Mouse (Mus musculus) kidney, adult 2 months (tissue): ENCODE results near the gene Il9r. TPM values are rescaled to one million over a fixed set of nuclear protein-coding genes. Genes with fewer than 3 reads are reported as not detected.

ENCODE experiments used
- DNase-seq: peaks from one replicate; pipeline ENCODE4 v3.0.0; 2021
- H3K27ac ChIP-seq: fragments of 200-500 bp; 2 replicates; pipeline ENCODE4 v1.5.1; 2012; ENCODE audit warnings: low read depth, low read length, control low read depth, inconsistent platforms; ENCODE audit not compliant: insufficient read depth
- H3K27me3 ChIP-seq: fragments of 200-500 bp; replicated peaks from 2 replicates; pipeline ENCODE4 v1.6.1; 2012; ENCODE audit warnings: mild to moderate bottlenecking, moderate library complexity, low read length, inconsistent platforms; ENCODE audit not compliant: control insufficient read depth, insufficient read depth
- H3K36me3 ChIP-seq: fragments of 200-500 bp; 2 replicates; pipeline ENCODE4 v1.6.1; 2012; ENCODE audit warnings: mild to moderate bottlenecking, moderate library complexity, low read length, inconsistent platforms; ENCODE audit not compliant: control insufficient read depth, insufficient read depth
- H3K4me1 ChIP-seq: fragments of 200-500 bp; 2 replicates; pipeline ENCODE4 v1.6.1; 2011; ENCODE audit warnings: low read length; ENCODE audit not compliant: control insufficient read depth, insufficient read depth
- H3K4me3 ChIP-seq: fragments of 200-500 bp; 2 replicates; pipeline ENCODE4 v1.5.1; 2011; ENCODE audit warnings: mild to moderate bottlenecking, low read depth, low read length, control low read depth; ENCODE audit not compliant: insufficient read depth
- CTCF ChIP-seq: fragments of 200-500 bp; conservative IDR thresholded peaks from 2 replicates; pipeline ENCODE4 v1.5.1; 2011; ENCODE audit warnings: low read depth, mild to moderate bottlenecking, control low read depth, low read length, moderate library complexity, mixed read lengths; ENCODE audit not compliant: insufficient read depth, insufficient read length
- POLR2A ChIP-seq: fragments of 200-500 bp; IDR thresholded peaks from one replicate; pipeline ENCODE4 v1.6.1; 2011; ENCODE audit warnings: low read depth, low read length, control low read depth
- WGBS: fragments of 180-500 bp; shearing (Covaris S2); methylation state at CpG from one replicate; pipeline ENCODE4 v1.1.7; 2018; 5-methylcytosine and 5-hydroxymethylcytosine counted together
- polyA plus RNA-seq: library from polyadenylated mRNA; depleted of rRNA; stranded (reverse); fragments of >200 nt; gene quantifications from 2 replicates; pipeline ENCODE4 v1.2.3, GENCODE M21; 2012

The Il9r gene
- polyA plus RNA-seq, 1 experiment: 0.58 TPM

DNA sequence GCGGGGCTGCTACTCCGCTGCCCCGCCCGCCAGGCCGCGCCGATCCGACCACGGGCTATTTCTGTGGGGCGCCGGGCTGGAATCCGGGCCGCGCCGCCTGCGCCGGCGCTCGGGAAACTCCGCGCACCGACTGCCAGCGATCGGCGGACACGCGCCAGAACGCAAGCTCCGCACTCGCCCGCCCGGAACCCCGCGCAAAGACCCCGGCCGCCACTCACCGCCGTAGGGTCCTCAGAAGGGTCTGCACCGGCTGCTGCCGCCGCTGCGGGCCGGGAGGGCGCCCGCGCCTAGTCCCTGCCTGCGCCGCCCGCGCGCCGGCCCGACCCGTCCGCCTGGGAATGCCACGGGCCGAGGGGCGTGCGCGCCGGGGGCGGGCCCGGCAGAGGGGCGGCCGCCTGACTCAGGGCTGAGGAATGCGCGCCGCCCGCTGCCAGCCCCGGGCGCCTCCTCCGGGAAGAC is 21.9 kb upstream of the Il9r start, which contains the start of gene Rhbdf1:
TSS of gene Rhbdf1 (minus strand) at position 350 of the 459 bp plus-strand sequence.
- Histone ChIP-seq H3K36me3 (no peaks in the 10 kb centered on the region), H3K4me1 (peaks cover 34% of the 10 kb centered on the region), H3K27me3 (no peaks in the 10 kb centered on the region), H3K4me3 (peak within 1 kb of the TSS; percentile 60), H3K27ac (peak within 1 kb of the TSS; percentile 74)
- whole genome bisulfite sequencing: under 1% methylated on average over 71 of the region's 72 CpGs
- TF ChIP-seq CTCF: no peak
- TF ChIP-seq POLR2A: no peak
- DNase-seq: peak; percentile 78

DNA sequence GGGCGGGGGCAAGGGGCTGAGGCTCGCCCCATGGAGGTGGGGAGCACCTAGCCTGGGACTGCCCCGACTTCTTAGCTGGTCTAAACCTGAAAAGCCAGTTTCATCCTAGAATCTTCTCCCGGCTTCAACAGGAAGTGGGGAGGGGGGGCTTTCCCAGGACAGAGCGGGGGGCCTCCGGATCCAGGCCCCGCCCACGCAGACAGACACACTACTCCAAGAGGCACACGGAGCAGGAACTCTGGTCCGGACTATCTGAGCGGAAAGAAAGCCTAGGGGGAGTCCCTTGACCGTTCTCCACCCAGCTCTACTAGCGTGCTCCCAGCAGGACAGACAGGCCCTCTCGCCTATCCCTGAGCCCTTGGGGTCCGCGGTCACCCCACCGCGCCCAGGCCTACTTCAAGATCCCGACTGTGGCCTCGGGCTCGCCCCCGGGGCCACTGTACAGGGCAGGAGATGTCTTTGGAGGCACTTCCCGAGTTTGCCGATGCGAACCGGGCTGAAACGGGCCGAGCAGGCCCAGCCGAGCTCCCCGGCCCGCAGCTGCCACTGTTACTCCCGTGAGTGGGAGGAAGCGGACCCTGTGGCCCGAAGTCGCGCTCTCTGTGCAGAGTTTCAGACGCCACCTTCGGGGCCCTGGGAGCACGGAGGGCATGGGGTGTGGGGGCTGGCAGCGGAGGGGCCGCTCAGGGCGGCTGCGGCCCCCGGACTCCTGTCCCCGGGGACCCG is 21.3 kb upstream of the Il9r start:
- no peaks in the 10 kb centered on the region for H3K36me3 ChIP-seq
- peak; percentile 92 for DNase-seq
- H3K4me1 ChIP-seq: peaks cover 33% of the 10 kb centered on the region
- TF ChIP-seq POLR2A (peak; percentile 26), CTCF (no peak)
- H3K4me3 ChIP-seq: peak overlapping the region; percentile 60
- H3K27ac ChIP-seq: peak overlapping the region; percentile 74
- 1% methylated on average over 46 of the region's 46 CpGs for WGBS
- H3K27me3 ChIP-seq: no peaks in the 10 kb centered on the region

DNA sequence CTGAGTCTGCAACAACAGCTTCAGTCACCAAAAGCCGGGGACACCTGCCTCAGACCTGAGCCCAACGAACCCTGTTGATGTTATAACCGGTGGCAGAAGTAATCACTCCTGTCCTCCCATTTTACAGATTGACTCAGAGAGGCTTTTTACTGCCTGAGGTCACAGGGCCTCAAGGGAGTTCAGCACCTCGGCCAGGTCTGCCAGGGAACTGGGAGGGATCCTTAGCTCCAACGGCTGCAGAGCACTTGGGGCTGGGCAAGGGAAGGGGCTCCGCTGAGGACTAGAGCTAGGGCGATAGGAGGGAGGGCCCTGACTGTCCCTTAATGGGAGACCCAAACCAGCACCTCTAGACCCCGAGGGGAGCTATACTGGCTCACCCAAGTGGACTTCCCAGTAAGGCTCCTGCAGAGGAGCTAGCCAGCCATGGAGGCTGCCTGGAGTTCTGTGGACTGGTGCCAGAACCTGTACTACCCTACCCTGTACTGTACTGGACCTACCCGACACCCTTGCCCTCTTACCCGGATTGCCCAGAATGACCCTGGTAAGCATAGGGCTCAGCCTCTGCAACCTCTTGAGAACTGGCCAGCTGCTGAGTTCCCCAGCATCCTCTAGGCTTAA is 20.6 kb upstream of the Il9r start:
- H3K4me1 ChIP-seq: peaks cover 28% of the 10 kb centered on the region
- TF ChIP-seq POLR2A (no peak), CTCF (no peak)
- H3K27ac ChIP-seq: no peak overlapping the region
- no peaks in the 10 kb centered on the region for H3K36me3 ChIP-seq
- WGBS: 36% methylated on average over 10 of the region's 10 CpGs
- peak overlapping the region; percentile 60 for H3K4me3 ChIP-seq
- peak; percentile 35 for DNase-seq
- H3K27me3 ChIP-seq: no peaks in the 10 kb centered on the region

DNA sequence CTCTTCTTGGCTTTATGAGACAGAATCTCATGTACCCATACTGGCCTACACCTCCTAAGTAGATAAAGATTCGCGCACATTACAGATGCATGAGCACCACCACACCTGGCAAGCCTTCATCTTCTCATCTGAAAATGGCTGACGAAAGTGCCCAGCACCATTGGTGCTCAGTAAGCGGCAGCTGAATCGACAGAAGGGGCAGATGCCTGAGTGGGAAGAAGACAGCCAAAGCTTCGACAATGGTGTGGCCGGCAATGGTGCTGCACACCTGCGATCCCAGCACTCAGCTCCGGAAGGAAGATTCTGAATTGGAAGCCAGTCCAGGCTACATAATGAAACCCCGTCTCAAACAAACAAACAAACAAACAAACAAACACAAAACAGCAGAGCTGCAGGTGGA is 19.2 kb upstream of the Il9r start:
- no peaks in the 10 kb centered on the region for H3K27me3 ChIP-seq
- H3K4me1 ChIP-seq: peaks cover 14% of the 10 kb centered on the region
- H3K4me3 ChIP-seq: no peak overlapping the region
- no peak for TF ChIP-seq CTCF
- TF ChIP-seq POLR2A: no peak
- WGBS: 88% methylated on average over 10 of the region's 10 CpGs
- no peak overlapping the region for H3K27ac ChIP-seq
- no peak for DNase-seq
- H3K36me3 ChIP-seq: no peaks in the 10 kb centered on the region

GRCm38 (mm10) chr11:32218501-32219050 is 18.5 kb upstream of the Il9r start:
- TF ChIP-seq CTCF: no peak
- TF ChIP-seq POLR2A: no peak
- no peaks in the 10 kb centered on the region for H3K27me3 ChIP-seq
- no peaks in the 10 kb centered on the region for H3K36me3 ChIP-seq
- H3K4me1 ChIP-seq: peaks cover 8% of the 10 kb centered on the region; the same call in 1 of the 2 replicates
- DNase-seq: no peak
- no peak overlapping the region for H3K4me3 ChIP-seq
- H3K27ac ChIP-seq: no peak overlapping the region
- WGBS: 60% methylated on average over 6 of the region's 6 CpGs

- H3K4me3 ChIP-seq: no peak overlapping the region
- H3K4me1 ChIP-seq: no peaks in the 10 kb centered on the region
- TF ChIP-seq CTCF (peak; percentile 89), POLR2A (no peak)
- H3K36me3 ChIP-seq: no peaks in the 10 kb centered on the region
- DNase-seq: peak; percentile 80
- no peak overlapping the region for H3K27ac ChIP-seq
- 20% methylated on average over 8 of the region's 8 CpGs for WGBS
- no peaks in the 10 kb centered on the region for H3K27me3 ChIP-seq
Observed at GRCm38 (mm10) chr11:32216851-32217250, 16.8 kb upstream of the Il9r start.
